Mouse (Mus musculus) cerebellum, adult 2 months (tissue): ENCODE results near the gene 4933402N03Rik. TPM values are rescaled to one million over a fixed set of nuclear protein-coding genes. Genes with fewer than 3 reads are reported as not detected.

Experiments
- DNase-seq, 2 experiments: peaks; one replicate each; pipeline ENCODE4 v3.0.0; 2021
- H3K27ac ChIP-seq: fragments of 200-500 bp; 2 replicates; pipeline ENCODE4 v1.5.1; 2012; ENCODE audit warnings: low read length, control low read depth, inconsistent platforms; ENCODE audit not compliant: insufficient read depth
- H3K27me3 ChIP-seq: fragments of 200-500 bp; 2 replicates; pipeline ENCODE4 v1.6.1; 2012; ENCODE audit warnings: inconsistent platforms, mild to moderate bottlenecking, low read length, moderate library complexity; ENCODE audit not compliant: control insufficient read depth, insufficient read depth
- H3K4me1 ChIP-seq: fragments of 200-500 bp; 2 replicates; pipeline ENCODE4 v1.6.1; 2011; ENCODE audit warnings: low read length; ENCODE audit not compliant: control insufficient read depth, insufficient read depth
- H3K4me3 ChIP-seq: fragments of 200-500 bp; replicated peaks from 2 replicates; pipeline ENCODE3; 2011; ENCODE audit warnings: mild to moderate bottlenecking, low read depth, low read length, control low read depth; ENCODE audit not compliant: insufficient read depth
- CTCF ChIP-seq: fragments of 200-500 bp; IDR thresholded peaks from 2 replicates; pipeline ENCODE4 v1.5.1; 2011; ENCODE audit warnings: low read depth, mild to moderate bottlenecking, control low read depth, low read length, moderate library complexity, borderline replicate concordance; ENCODE audit not compliant: insufficient read depth
- POLR2A ChIP-seq: fragments of 200-500 bp; IDR thresholded peaks from 2 replicates; pipeline ENCODE4 v1.6.1; 2011; ENCODE audit warnings: low read length, control low read depth, borderline replicate concordance; ENCODE audit not compliant: insufficient read depth
- WGBS: fragments of 180-500 bp; shearing (Covaris S2); methylation state at CpG from one replicate; pipeline ENCODE4 v1.1.7; 2018; 5-methylcytosine and 5-hydroxymethylcytosine counted together
- polyA plus RNA-seq: library from polyadenylated mRNA; depleted of rRNA; stranded (reverse); fragments of >200 nt; gene quantifications from 2 replicates; pipeline ENCODE4 v1.2.3, GENCODE M21; 2012; rRNA removed

4933402N03Rik gene
- not detected in 2 replicates for polyA plus RNA-seq

DNA sequence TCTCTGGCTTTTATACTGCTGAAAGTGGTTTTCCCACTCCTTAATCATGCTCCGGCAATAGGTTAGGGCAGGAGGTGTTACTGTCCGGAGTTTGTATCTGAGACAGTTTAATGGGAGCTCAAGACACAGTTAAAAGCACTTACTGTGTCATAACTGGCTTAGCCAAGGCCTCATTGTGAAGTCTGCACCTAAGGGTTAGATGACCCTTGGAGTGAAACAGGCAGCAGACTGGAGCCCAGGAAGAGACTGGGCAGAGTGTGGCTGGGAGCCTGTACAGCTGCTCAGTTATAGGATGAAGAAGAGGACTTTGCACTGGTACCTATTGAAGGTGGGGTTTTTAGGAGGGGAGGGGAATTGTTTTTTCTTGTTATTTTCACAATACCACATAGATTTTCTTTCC lies at the start of gene 4933402N03Rik:
TSS of gene 4933402N03Rik (minus strand) at position 101 of the 400 bp plus-strand sequence.
- Histone ChIP-seq H3K27me3 (no peaks in the 10 kb centered on the region), H3K4me1 (no peaks in the 10 kb centered on the region), H3K4me3 (no peak within 1 kb of the TSS), H3K27ac (no peak within 1 kb of the TSS)
- 92% methylated on average over 2 of the region's 2 CpGs for WGBS
- no peak for DNase-seq
- TF ChIP-seq POLR2A (no peak), CTCF (no peak)

DNA sequence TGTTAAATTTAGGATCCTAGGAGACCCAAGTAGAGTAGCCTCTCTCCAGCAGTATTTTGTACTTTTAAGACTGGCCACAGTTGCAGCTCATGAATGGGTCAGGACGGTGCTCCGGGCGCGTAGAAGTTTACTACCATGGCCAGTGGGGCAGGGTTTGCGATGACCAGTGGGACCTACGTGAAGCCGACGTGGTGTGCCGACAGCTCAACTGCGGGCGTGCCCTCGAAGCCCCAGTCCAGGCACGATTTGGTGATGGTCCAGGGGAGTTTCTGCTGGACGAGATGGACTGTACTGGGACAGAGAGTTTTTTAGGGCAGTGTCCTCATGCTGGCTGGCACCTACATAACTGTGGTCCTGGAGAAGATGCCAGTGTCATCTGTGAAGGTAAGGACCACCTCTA lies 41.9 kb upstream of the 4933402N03Rik start:
- 94% methylated on average over 14 of the region's 14 CpGs for WGBS
- DNase-seq, result no peak
- Histone ChIP-seq H3K27me3 (no peaks in the 10 kb centered on the region), H3K4me1 (no peaks in the 10 kb centered on the region), H3K27ac (no peak overlapping the region), H3K4me3 (no peak overlapping the region)
- TF ChIP-seq CTCF (no peak), POLR2A (no peak)

DNA sequence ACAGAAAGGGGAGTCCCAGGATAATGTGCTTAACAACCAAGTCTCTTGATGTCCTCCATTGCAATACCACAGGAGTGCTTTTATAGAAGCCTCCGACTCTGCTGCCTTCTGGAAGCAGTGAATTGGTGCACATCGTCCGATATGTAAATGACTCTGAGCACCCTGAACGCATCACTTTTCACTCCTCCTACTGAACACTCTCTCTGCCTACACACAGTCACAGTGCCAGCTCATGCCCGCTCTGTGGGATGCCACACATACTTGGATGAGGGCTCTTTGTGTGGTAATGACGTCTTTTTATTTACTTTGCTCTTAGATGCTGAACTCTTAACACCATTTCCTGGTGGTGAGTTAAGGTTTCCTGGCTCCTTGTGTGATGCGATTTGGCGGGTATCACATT lies 40.9 kb upstream of the 4933402N03Rik start:
- Histone ChIP-seq H3K4me1 (no peaks in the 10 kb centered on the region), H3K4me3 (no peak overlapping the region), H3K27ac (no peak overlapping the region), H3K27me3 (no peaks in the 10 kb centered on the region)
- DNase-seq, result no peak
- whole genome bisulfite sequencing, result 65% methylated on average over 8 of the region's 8 CpGs
- no peak for TF ChIP-seq POLR2A
- TF ChIP-seq CTCF, result no peak

DNA sequence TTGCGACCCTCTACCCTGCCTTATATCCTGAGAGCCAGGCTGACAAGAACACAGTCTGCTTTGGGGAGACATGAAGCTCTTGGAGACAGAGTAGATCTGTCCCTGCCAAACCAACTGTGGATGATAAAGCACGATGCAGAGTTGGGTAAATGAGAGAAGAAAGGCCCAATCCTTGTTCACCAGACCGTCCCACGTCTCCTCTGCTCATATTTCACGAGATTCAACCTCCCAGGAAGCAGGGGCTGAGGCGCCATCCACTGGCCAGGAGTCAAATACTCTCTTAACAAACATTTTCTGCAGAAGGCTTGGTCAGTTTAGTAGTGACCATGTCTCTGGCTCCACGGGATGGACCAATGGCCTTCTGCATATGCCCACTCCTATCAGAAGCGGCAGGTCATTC lies 38.2 kb upstream of the 4933402N03Rik start:
- Histone ChIP-seq H3K27me3 (no peaks in the 10 kb centered on the region), H3K4me1 (no peaks in the 10 kb centered on the region), H3K27ac (no peak overlapping the region), H3K4me3 (no peak overlapping the region)
- 65% methylated on average over 8 of the region's 8 CpGs for WGBS
- DNase-seq, result no peak
- no peak for TF ChIP-seq POLR2A
- peak; percentile 28; the same call in 1 of the 2 replicates for TF ChIP-seq CTCF

DNA sequence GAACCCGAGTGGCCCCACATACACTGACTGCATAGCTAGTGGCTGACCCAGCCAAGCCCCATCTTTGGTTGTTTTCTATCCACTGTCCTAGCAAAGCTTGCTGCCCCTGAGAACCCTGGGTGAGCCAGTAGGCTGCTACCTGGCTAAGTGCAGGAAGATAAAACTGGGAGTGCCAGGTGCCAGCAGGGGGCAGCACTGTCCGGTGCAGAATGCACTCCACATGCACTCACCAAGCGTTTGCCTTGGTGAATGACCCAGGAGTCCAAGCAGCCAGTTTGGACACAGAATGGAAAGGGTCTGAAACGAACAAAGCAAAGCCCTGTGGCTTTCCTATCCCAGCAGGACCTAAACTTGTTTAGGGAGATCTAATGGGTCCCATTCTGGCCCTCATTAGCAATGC lies 36.6 kb upstream of the 4933402N03Rik start:
- Histone ChIP-seq H3K4me3 (no peak overlapping the region), H3K27me3 (no peaks in the 10 kb centered on the region), H3K27ac (no peak overlapping the region), H3K4me1 (no peaks in the 10 kb centered on the region)
- TF ChIP-seq CTCF (peak; percentile 54; the same call in 1 of the 2 replicates), POLR2A (no peak)
- WGBS, result 41% methylated on average over 4 of the region's 4 CpGs
- peak in 1 of 2 experiments; percentile 17 for DNase-seq

DNA sequence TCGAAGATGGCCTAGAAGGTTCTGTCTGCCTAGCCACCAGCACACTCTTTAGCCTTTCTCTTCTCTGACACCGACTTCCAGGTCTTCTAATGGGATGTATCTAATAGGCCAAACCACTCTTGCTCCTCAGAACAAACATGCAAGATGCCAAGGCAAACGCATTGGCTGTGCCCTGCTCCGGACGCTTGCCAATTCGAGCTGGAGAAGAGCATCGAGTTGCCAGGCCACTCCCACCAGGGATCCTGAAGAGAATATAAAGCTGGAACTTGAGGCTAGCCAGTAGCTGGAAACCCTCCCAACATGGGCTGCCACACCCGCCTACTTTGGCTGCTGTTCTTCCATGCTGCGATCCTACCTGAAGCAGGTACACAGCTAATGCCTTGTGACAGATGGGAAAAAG lies 28.0 kb upstream of the 4933402N03Rik start, which contains the start of gene 5430419D17Rik:
TSS of gene 5430419D17Rik (plus strand) at position 282 of the 400 bp plus-strand sequence.
- no peaks in the 10 kb centered on the region; the same call in 1 of the 2 replicates for H3K4me1 ChIP-seq
- 24% methylated on average over 9 of the region's 9 CpGs for WGBS

DNA sequence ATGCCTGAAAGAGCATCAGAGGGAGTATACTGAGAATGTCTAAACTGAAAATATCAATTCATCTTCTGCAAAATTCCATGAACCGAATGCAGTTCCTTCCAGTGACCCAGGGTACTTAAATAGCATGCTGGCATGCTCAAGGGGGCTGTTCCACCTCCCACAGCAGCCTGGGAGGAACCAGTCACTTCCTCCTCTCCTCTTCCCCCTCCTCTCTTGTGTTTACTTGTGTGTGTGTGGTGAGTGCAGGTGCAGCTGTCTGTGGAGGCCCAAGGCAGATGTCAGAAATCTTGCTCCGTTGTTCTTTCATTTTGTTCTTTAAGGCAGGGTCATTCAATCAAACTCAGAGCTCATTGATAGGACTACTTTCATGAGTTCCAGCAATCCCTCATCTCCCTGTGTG lies 23.0 kb upstream of the 4933402N03Rik start:
- TF ChIP-seq POLR2A (no peak), CTCF (no peak)
- no peak for DNase-seq
- no peak overlapping the region for H3K27ac ChIP-seq
- no peak overlapping the region for H3K4me3 ChIP-seq
- no peaks in the 10 kb centered on the region; the same call in 1 of the 2 replicates for H3K4me1 ChIP-seq
- 62% methylated on average over 2 of the region's 2 CpGs for WGBS
- H3K27me3 ChIP-seq, result no peaks in the 10 kb centered on the region

More for the DNA sequence above, 28.0 kb upstream of the 4933402N03Rik start, which contains the start of gene 5430419D17Rik:
- peak in 1 of 2 experiments; percentile 19 for DNase-seq
- Histone ChIP-seq H3K27me3 (no peaks in the 10 kb centered on the region), H3K27ac (no peak within 1 kb of the TSS), H3K4me3 (no peak within 1 kb of the TSS)
- TF ChIP-seq POLR2A (no peak), CTCF (no peak)

DNA sequence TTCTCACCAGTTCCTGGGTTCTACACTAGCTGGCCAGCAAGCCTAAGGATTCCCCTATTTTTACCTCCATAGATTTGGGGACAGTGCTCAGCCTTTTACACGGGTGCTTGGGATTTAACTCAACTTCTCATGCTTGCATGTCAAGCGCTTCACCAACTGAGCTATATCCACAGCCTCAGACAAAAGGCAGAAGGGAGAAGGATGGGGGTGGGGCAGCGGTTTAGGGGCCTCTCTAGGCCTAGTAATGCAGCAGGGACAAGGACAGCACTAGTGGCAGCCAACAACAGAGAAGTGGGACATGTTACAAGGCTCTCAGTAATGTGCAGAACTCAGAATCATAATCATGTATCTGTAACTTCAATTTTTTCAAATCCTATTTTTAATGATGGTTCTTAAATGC lies 21.7 kb upstream of the 4933402N03Rik start:
- Histone ChIP-seq H3K27me3 (no peaks in the 10 kb centered on the region), H3K4me1 (no peaks in the 10 kb centered on the region; the same call in 1 of the 2 replicates), H3K4me3 (no peak overlapping the region), H3K27ac (no peak overlapping the region)
- 84% methylated on average over 3 of the region's 3 CpGs for WGBS
- DNase-seq, result no peak
- no peak for TF ChIP-seq POLR2A
- TF ChIP-seq CTCF, result no peak
